Comparison of ENCODE assay signal across 20 mouse cellular contexts in genomic region chr4:45374879-45375278, GRCm38 (mm10). TPM values are rescaled to one million over a fixed set of nuclear protein-coding genes. Genes with fewer than 3 reads are reported as not detected.
DNase-seq lines count a peak whose midpoint lies in the region; TF ChIP-seq lines count a peak whose summit lies in the region.
"Had no signal": no experiment of that assay in that cellular context is flagged by ENCODE, and none has a peak within 500 bp of the region (broad histone marks: within the 10 kb centered on the region; RNA-seq: fewer than 3 reads in every experiment).

No protein-coding gene starts in this region.

- TF ChIP-seq EP300 in heart, adult 2 months (IDR thresholded peaks at IDR 0.05; ENCODE audit: insufficient read depth, low read depth, low read length): no peak

- TF ChIP-seq POLR2A in heart, adult 2 months (IDR thresholded peaks at IDR 0.05; ENCODE audit: insufficient read depth, low read depth, low read length): no peak

- no peaks in the 10 kb centered on the region; the same call in 1 of the 2 replicates for H3K36me3 ChIP-seq in heart, adult 2 months (ENCODE audit: control insufficient read depth, insufficient read depth, low read length)

- H3K79me2 ChIP-seq in heart, adult 2 months (replicated peaks; ENCODE audit: control insufficient read depth, insufficient read depth, low read length): no peaks in the 10 kb centered on the region

- TF ChIP-seq CTCF in heart, adult 2 months (IDR thresholded peaks at IDR 0.05): no peak

- no peak overlapping the region for H3K4me3 ChIP-seq in heart, adult 2 months
- H3K4me3 ChIP-seq: forebrain, embryonic 10.5 days; forebrain, embryonic 13.5 days; hindbrain, embryonic 13.5 days had no signal

- intact Hi-C loops in heart, adult 2 months (cut with DNase I): no loop called here

- DNase-seq in kidney, adult 9 months: peak; percentile 34
- no peak for DNase-seq in kidney, adult 11 months
- peak; percentile 56 for DNase-seq in kidney, postnatal 14 days
- no peak for DNase-seq in kidney, adult 8-10 months
- DNase-seq in lung, postnatal 10 days: peak; percentile 22
- no peak for DNase-seq in lung, postnatal 14 days
- DNase-seq in heart, adult 2 months: no peak
- DNase-seq: adrenal gland, postnatal 10 days; adrenal gland, postnatal 36 days; B cell, adult 2 months; cerebellum, adult 18-20 months; cerebellum, adult 9-10 months; cerebellum, postnatal 14 days; gastrocnemius, postnatal 10 days; gastrocnemius, postnatal 36 days had no signal

- no peak overlapping the region for H3K9ac ChIP-seq in heart, adult 2 months (ENCODE audit: low read depth, low read length)
- H3K9ac ChIP-seq: forebrain, embryonic 13.5 days; hindbrain, embryonic 13.5 days had no signal

- H3K4me1 ChIP-seq in heart, adult 2 months (ENCODE audit: control insufficient read depth, insufficient read depth, low read length): no peaks in the 10 kb centered on the region
- H3K4me1 ChIP-seq: forebrain, embryonic 10.5 days; forebrain, embryonic 13.5 days; hindbrain, embryonic 13.5 days had no signal

- H3K27me3 ChIP-seq in heart, adult 2 months (ENCODE audit: control insufficient read depth, insufficient read depth, low read length): no peaks in the 10 kb centered on the region
- H3K27me3 ChIP-seq: CH12.LX; forebrain, embryonic 13.5 days; hindbrain, embryonic 13.5 days; Patski had no signal

- WGBS in heart, adult 2 months: 75% methylated on average over 5 of the region's 5 CpGs

- H3K27ac ChIP-seq in heart, adult 2 months: no peak overlapping the region
- H3K27ac ChIP-seq: forebrain, embryonic 10.5 days; forebrain, embryonic 13.5 days; hindbrain, embryonic 13.5 days had no signal

RNA-seq across cellular contexts. Expression of gene Exosc3, which starts 32.3 kb away (rescaled TPM):
- total RNA-seq in heart, adult 2 months (2021): 10 to 100 TPM; 14.3 to 15.8 TPM
- 8.8 and 9.6 TPM in 2 replicates for polyA plus RNA-seq in heart, adult 2 months (2012; rRNA removed)

RNA-seq across cellular contexts. Expression of gene Dcaf10, which starts 33.0 kb away (rescaled TPM):
- total RNA-seq in heart, adult 2 months (2021): 10 to 100 TPM; 10.8 to 11.3 TPM
- 4.2 and 7.4 TPM in 2 replicates for polyA plus RNA-seq in heart, adult 2 months (2012; rRNA removed)

RNA-seq across cellular contexts. Expression of gene Slc25a51, which starts 33.7 kb away (rescaled TPM):
- total RNA-seq in heart, adult 2 months (2021): 100 to 1,000 TPM; 103 to 123 TPM
- polyA plus RNA-seq in heart, adult 2 months (2012; rRNA removed): 68.9 and 81.6 TPM in 2 replicates

Comparison
In these comparisons a context has a peak if more than half of its experiments do, and no peak if none do; other contexts are left out.
1. DNase-seq: peak in kidney, adult 9 months (single experiment), kidney, postnatal 14 days (single experiment) and lung, postnatal 10 days (single experiment); none in kidney, adult 11 months (single experiment), kidney, adult 8-10 months (0 of 2), lung, postnatal 14 days (single experiment) and heart, adult 2 months (0 of 2).